Mouse (Mus musculus) neural tube, embryonic 10.5 days (tissue): ENCODE results near the gene Cog4.
"Not testable (repeated sequence)": the region's sequence is repeated elsewhere in the genome, so short reads cannot be mapped to it uniquely, and the experiment has no call there.

Experiments used
- DNase-seq: peaks from one replicate; pipeline ENCODE4 v3.0.0-alpha.2; 2017; ENCODE audit warnings: low spot score; ENCODE audit errors: extremely low spot score

The Cog4 gene

GRCm38 (mm10) chr8:110828511-110828910 is 17.9 kb upstream of the Cog4 start:
- DNase-seq = no peak

- no peak for DNase-seq
Observed at GRCm38 (mm10) chr8:110831956-110832355, 14.4 kb upstream of the Cog4 start.

GRCm38 (mm10) chr8:110842012-110842574 is 4.3 kb upstream of the Cog4 start:
- DNase-seq = no peak

GRCm38 (mm10) chr8:110843207-110843606 is 3.2 kb upstream of the Cog4 start:
- no peak for DNase-seq

GRCm38 (mm10) chr8:110844941-110845340 is 1.5 kb upstream of the Cog4 start:
- no peak for DNase-seq

- no peak for DNase-seq
Observed at GRCm38 (mm10) chr8:110845821-110846404, 487 bp upstream of the Cog4 start.

- DNase-seq = no peak
Observed at GRCm38 (mm10) chr8:110847171-110847549, 760 bp downstream of the Cog4 start.

GRCm38 (mm10) chr8:110847645-110848495 is 1.5 kb downstream of the Cog4 start:
- no peak for DNase-seq

GRCm38 (mm10) chr8:110851186-110851585 is 4.8 kb downstream of the Cog4 start:
- DNase-seq = no peak

GRCm38 (mm10) chr8:110856073-110856472 is 9.7 kb downstream of the Cog4 start:
- DNase-seq = not testable (repeated sequence)

GRCm38 (mm10) chr8:110856760-110857461 is 10.5 kb downstream of the Cog4 start:
- no peak for DNase-seq

GRCm38 (mm10) chr8:110859651-110860501 is 13.5 kb downstream of the Cog4 start:
- DNase-seq = no peak

- DNase-seq = not testable (repeated sequence)
Observed at GRCm38 (mm10) chr8:110861347-110862025, 15.1 kb downstream of the Cog4 start.

GRCm38 (mm10) chr8:110870501-110870900 is 24.1 kb downstream of the Cog4 start:
- no peak for DNase-seq

GRCm38 (mm10) chr8:110877862-110878261 is 31.5 kb downstream of the Cog4 start:
- no peak for DNase-seq

GRCm38 (mm10) chr8:110881741-110882310 is 35.4 kb downstream of the Cog4 start:
- DNase-seq = no peak

GRCm38 (mm10) chr8:110883824-110884223 is 37.4 kb downstream of the Cog4 start:
- no peak for DNase-seq

GRCm38 (mm10) chr8:110886634-110887033 is 40.2 kb downstream of the Cog4 start:
- no peak for DNase-seq

GRCm38 (mm10) chr8:110887551-110887950 is 41.2 kb downstream of the Cog4 start:
- DNase-seq = no peak

GRCm38 (mm10) chr8:110888441-110888840 is 42.0 kb downstream of the Cog4 start:
- DNase-seq = no peak
